ENCODE assay signal across 13 mouse cellular contexts in genomic region chr11:45621824-45622223, GRCm38 (mm10).
"Had no signal": no experiment of that assay in that cellular context is flagged by ENCODE, and none has a peak within 500 bp of the region (broad histone marks: within the 10 kb centered on the region; RNA-seq: fewer than 3 reads in every experiment).

No protein-coding gene starts in this region.

- H3K27ac ChIP-seq: left cerebral cortex, adult 2 months; limb, embryonic 12.5 days; liver, embryonic 14.5 days; midbrain, embryonic 13.5 days; neural tube, embryonic 12.5 days; stomach, postnatal 0 days had no signal

- H3K4me1 ChIP-seq: limb, embryonic 12.5 days; midbrain, embryonic 13.5 days; neural tube, embryonic 12.5 days had no signal

- H3K4me2 ChIP-seq: limb, embryonic 12.5 days; midbrain, embryonic 13.5 days; neural tube, embryonic 12.5 days had no signal

- DNase-seq: kidney, postnatal 10 days; lung, adult 2 months; lung, postnatal 36 days; thymus, adult 18-20 months; thymus, postnatal 14 days had no signal

- ATAC-seq: lung, postnatal 0 days; midbrain, embryonic 13.5 days had no signal

- H3K9me3 ChIP-seq: limb, embryonic 12.5 days; midbrain, embryonic 13.5 days; neural tube, embryonic 12.5 days had no signal

- H3K36me3 ChIP-seq: limb, embryonic 12.5 days; midbrain, embryonic 13.5 days; neural tube, embryonic 12.5 days had no signal

- H3K4me3 ChIP-seq: left cerebral cortex, adult 2 months; limb, embryonic 12.5 days; midbrain, embryonic 13.5 days; myocyte; neural tube, embryonic 12.5 days had no signal

- H3K9ac ChIP-seq: limb, embryonic 12.5 days; liver, embryonic 14.5 days; midbrain, embryonic 13.5 days; neural tube, embryonic 12.5 days had no signal

- H3K27me3 ChIP-seq: limb, embryonic 12.5 days; midbrain, embryonic 13.5 days; neural tube, embryonic 12.5 days had no signal
